Mouse (Mus musculus): ENCODE measurements around the gene Slc22a14.
"Not testable (repeated sequence)": the region's sequence is repeated elsewhere in the genome, so short reads cannot be mapped to it uniquely, and the experiment has no call there.

Gene Slc22a14

GRCm38 (mm10) chr9:119260825-119261224 is 104.5 kb downstream of the Slc22a14 start:
- DNase-seq (ENCODE audit: low read depth, low spot score) = no peak

- DNase-seq (ENCODE audit: low read depth, low spot score) = no peak
These were observed 106.6 kb downstream of the Slc22a14 start for GRCm38 (mm10) chr9:119258785-119259184.

GRCm38 (mm10) chr9:119258128-119258527 is 107.2 kb downstream of the Slc22a14 start:
- no peak for DNase-seq (ENCODE audit: low read depth, low spot score)

DNA sequence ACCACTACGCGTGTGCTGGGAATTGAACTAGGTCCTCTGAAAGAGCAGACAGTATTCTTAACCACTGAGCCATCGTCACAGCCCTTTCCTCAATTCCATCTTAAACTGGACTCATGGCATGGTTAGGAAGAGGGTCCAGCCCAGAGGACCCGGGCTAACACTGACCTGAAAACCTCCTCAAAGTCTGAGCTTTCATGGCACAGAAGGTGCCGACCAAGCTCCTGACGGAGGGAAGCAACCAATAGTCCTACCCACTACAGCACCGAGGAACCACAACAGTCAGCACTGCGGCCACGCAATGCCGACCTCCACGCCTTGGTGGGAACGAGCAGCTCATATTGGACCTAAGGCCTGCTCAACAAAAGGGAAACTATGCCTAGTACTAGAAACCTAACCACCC is 109.2 kb downstream of the Slc22a14 start:
- DNase-seq (ENCODE audit: low read depth, low spot score) = no peak

DNA sequence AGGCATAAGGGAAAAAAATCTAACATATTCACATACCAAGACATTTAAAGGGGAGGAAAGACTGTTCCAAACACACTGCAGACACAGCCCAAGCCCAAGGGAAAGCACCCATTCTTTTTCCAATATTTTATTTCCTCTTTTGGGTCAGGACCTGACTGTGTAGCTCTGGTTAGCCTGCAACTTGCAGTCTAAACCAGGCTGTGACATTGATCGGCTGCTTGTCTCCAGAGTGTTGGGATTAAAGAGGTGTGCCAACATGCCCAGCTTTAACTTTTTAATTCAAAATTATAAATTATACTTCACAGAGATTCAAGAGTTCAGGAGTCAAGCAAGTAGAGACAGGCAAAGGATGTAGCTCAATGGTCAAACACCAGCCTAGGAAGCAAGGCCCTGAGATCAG is 110.3 kb downstream of the Slc22a14 start:
- no peak for DNase-seq (ENCODE audit: low read depth, low spot score)

GRCm38 (mm10) chr9:119254187-119254586 is 111.2 kb downstream of the Slc22a14 start:
- DNase-seq (ENCODE audit: low read depth, low spot score) = no peak

DNA sequence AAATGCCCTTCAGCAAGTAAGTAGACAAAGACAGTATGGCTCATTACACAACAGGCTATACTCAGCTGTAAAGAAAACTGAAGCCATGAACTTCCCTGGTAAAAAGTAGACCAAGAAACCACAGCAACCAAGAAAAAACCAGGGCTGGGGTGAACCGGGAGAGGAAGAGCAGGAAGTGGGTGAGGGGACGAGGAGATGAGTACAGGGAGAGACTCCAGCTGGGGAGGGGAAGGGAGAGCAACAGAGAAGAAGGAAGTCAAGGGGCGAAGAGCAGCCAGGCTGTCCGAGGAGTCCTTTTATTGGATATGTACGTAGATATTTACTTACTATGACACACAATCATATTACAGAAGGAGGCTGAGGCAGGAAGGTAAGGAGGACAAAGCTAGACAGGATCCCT is 117.4 kb downstream of the Slc22a14 start:
- DNase-seq (ENCODE audit: low read depth, low spot score) = no peak

DNA sequence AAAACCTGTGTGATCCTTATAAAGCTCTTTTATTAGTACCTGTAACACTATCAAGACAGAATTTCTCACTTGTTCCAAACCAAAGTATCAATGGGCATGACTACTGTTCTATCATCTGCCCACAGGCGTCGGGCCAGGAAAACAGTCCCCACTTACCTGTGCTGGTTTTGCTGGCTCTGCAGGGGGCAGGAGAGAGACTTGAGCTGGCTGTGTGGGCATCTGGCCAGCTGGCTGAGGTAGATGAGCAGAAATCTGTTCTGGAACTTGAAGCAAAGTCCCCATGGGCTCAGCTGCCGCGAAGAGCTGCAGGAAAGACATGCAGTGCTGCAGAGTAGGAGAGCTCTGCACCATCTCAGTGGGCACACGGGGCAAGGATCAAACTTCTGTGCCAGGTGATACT is 118.5 kb downstream of the Slc22a14 start:
- peak; percentile 6 for DNase-seq (ENCODE audit: low read depth, low spot score)

- no peak for DNase-seq (ENCODE audit: low read depth, low spot score)
These were observed 121.4 kb downstream of the Slc22a14 start for GRCm38 (mm10) chr9:119243981-119244380.

DNA sequence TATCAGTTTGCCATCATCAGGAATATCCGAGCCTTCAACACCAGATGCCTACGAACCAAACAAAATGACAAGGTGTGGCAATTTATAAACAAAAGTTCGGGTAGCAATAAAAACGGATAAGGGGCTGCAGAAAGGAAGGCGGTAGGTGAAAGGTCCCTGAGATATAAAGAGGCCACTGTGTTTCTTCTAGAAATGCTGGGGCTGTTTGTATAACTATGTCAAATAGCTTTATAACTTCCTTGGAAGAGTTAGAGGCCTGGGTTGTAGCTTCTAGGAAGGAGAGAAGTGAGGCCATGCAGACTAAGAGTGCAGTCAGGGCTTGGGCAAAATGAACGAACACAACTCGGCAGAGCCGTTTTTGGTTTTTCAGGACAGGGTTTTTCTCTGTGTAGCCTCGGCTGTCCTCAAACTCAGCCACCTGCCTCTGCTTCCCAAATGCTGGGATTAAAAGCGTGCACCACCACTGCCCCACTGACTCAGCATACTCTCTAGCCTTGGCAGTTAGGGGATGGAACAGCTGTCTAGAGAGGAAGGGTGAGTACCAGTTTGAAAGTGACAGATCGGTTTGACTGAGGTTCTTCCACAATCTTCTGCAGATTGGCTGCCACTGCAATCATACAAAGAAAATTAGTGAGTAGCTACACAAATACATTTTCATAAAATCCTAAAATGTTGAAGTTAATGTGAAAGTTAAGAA is 124.0 kb downstream of the Slc22a14 start:
- no peak for DNase-seq (ENCODE audit: low read depth, low spot score)

- no peak for DNase-seq (ENCODE audit: low read depth, low spot score)
These were observed 124.9 kb downstream of the Slc22a14 start for GRCm38 (mm10) chr9:119240286-119240997.

GRCm38 (mm10) chr9:119239274-119239673 is 126.1 kb downstream of the Slc22a14 start:
- no peak for DNase-seq (ENCODE audit: low read depth, low spot score)

- no peak for DNase-seq (ENCODE audit: low read depth, low spot score)
These were observed 126.6 kb downstream of the Slc22a14 start for GRCm38 (mm10) chr9:119238796-119239195.

DNA sequence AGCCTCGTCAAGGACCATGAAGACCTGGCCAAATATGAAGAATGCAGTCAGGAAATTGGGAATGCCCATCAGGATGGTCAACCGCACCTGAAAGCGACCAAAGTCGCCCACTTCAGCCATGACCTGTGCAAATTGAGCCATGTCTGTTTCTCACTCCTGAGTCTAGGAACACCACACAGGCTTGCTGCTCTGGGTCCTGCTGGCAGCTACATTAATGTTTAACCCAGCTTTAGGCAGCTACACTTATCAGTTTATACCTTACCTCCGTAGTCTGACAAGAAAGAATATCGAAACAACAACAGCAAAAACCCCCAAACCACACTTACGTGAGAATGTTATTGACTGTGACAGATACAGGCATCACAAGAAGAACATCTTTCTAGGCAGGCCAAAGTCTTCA is 133.8 kb downstream of the Slc22a14 start:
- DNase-seq (ENCODE audit: low read depth, low spot score) = no peak

DNA sequence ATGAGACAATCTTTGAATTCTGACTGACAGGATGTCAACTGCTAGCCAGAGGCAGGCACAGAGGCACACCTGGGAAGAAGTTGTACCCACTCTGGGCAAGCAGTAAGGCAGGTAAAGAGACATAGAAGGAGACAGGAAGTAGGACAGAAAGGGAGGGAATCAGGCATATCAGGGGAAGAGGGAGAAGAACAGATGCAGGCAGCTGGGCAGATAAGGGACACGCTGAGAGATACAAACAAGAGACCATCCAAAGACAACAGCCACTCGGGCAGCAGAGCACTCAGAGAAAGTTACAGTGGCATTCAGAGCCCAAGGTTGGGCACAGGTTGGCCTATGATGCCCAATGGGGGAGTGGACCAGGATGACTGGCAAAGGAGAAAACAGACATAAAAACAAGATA is 134.5 kb downstream of the Slc22a14 start:
- no peak for DNase-seq (ENCODE audit: low read depth, low spot score)

DNA sequence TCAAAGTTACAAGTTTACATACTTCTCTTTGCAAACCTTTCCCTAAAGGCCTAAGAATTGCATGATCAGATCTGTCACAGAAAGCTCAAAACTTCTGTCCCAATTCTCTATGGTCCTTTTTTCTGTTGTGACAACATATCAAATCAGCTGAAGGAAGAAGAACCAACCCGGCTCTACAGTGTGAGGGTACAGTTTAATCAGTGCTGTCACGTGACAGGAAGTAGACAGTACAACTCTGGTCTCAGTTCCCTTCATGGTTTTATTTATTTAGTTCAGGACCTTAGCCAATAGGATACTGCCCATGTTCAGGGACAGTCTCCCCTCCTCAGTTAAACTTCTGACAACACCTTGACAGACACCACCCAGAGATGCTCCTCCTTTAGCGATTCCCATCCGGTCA is 145.1 kb downstream of the Slc22a14 start:
- no peak for DNase-seq (ENCODE audit: low read depth, low spot score)

DNA sequence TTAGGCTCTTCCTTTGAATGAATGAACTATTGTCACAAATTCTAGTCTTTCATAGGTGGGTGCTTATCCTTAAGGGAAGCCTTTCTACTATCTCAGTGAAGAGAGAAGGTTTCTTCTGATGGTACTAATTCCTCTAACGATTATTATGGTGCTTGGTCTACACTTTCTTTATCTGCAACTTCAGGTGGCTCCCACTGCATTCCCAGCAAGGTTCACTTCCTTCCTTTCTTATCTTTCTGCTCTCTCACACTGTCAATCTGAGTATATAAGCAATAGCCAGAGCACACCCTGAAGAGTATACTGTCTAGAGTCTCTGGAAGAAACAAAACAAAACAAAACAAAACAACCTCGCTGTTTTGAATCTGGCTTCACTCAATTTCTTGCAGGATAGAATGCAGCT is 145.7 kb downstream of the Slc22a14 start:
- no peak for DNase-seq (ENCODE audit: low read depth, low spot score)

GRCm38 (mm10) chr9:119215341-119215740 is 150.0 kb downstream of the Slc22a14 start:
- not testable (repeated sequence) for DNase-seq (ENCODE audit: low read depth, low spot score)

DNA sequence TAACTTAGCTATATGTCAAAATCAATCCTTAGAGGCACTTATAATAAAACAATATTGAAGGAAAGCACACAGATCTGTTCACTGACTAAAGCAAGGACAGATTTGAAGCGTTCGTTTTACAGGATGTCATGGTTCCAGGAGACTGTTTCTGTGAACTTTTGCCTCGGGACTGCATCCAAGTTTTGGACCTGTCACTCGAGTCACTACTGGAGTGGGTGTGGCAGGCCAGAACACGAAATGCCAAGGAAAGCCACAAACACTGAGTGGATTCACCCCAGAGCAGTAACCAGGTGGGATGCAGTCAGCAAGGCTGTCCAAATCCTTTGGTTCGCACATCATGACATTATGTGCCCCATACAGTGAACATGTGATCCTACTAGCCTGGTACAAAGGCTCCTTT is 150.8 kb downstream of the Slc22a14 start:
- DNase-seq (ENCODE audit: low read depth, low spot score) = peak; percentile 26

DNA sequence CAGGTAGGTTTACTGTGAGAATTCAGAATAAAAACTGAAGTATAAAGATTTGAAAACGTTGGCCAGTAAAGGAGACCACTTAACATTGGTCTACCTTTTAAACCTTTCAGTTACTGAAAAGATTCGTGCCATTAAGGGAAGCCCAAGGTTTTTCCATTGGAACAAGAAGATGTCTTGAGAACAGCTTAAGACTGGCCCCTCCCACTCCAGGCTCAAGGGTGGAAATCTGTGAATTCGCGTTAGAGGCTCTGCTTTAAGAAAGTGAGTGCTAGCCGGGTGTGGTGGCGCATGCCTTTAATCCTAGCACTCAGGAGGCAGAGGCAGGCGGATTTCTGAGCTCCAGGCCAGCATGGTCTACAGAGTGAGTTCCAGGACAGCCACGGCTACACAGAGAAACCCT is 152.4 kb downstream of the Slc22a14 start:
- DNase-seq (ENCODE audit: low read depth, low spot score) = no peak

DNA sequence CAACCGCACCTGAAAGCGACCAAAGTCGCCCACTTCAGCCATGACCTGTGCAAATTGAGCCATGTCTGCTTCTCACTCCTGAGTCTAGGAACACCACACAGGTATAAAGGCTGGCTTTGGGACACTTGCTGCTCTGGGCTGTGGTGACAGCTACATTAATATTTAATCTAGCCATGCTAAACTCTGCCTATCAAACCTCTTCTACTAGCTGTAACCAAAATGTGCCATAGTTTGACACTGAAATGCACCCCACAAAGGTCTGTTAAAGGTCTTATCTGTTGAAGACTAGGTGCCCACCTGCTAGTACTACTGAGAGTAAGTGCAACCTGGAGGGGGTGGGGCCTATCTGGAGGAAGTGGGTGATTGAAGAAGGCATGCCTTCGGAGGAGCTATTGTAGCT is 156.4 kb downstream of the Slc22a14 start, which contains the start of gene Slc22a13:
Gene Slc22a13 (minus strand): TSS at position 101 of the 400 bp plus-strand sequence.
- no peak for DNase-seq (ENCODE audit: low read depth, low spot score)

- no peak for DNase-seq (ENCODE audit: low read depth, low spot score)
These were observed 158.2 kb downstream of the Slc22a14 start for GRCm38 (mm10) chr9:119207113-119207512.

DNA sequence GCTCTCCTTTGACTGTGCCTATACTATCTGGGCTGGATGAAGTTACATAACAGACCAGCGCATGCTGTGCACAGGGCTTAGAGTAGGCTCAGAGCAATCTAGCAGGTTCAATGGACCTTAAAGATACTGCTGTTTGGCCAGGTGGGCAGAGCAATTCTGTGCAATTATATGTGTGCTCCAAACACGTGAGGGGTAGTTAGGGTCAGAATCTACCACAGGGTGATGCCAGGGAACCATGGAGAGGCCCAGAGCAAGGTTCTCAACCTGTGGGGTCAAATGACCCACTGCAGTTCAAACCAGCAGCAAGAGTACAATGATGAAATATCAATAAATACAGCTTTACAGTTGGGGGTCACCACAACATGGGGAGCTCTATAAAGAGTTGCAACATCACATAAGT is 158.7 kb downstream of the Slc22a14 start:
- no peak for DNase-seq (ENCODE audit: low read depth, low spot score)
